Mouse (Mus musculus) kidney, adult 2 months (tissue): ENCODE measurements at regions not wholly inside any gene's neighbourhood (a gene's known extent, or its start where the extent isn't known, plus 50 kb on each side); places are given as distances from the start of the nearest gene placed in this dataset.

Experiments used
- CTCF ChIP-seq: fragments of 200-500 bp; conservative IDR thresholded peaks from 2 replicates; pipeline ENCODE4 v1.5.1; 2011; ENCODE audit warnings: low read depth, mild to moderate bottlenecking, control low read depth, low read length, moderate library complexity, mixed read lengths; ENCODE audit not compliant: insufficient read depth, insufficient read length
- POLR2A ChIP-seq: fragments of 200-500 bp; IDR thresholded peaks from one replicate; pipeline ENCODE4 v1.6.1; 2011; ENCODE audit warnings: low read depth, low read length, control low read depth

DNA sequence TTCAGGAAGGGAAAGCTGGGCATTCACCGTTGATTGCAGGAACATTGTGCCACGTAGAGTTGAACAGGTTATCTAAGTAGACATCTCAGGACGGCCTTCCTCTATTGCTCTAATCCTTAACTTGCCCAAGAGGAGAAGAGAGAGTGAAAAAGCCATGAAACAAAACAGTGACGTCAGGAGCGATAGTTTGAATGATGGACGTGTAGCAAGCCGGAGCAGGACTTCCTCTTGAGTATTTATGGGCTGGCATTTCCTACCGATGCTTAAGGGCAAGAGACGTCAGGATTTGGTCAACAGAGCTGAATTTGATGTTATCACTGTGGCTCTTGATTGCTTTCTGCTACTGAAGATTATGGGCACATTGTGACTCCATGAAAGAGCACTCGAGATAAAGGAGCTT is 130.5 kb upstream of the Arhgap28 start:
- TF ChIP-seq CTCF (no peak), POLR2A (no peak)
